Mouse (Mus musculus): Measurements from ENCODE around the gene Znrd1as. TPM values are rescaled to one million over a fixed set of nuclear protein-coding genes. Genes with fewer than 3 reads are reported as not detected.

The Znrd1as gene
- total RNA-seq (2021): 10 to 100 TPM; 16.1 to 17.2 TPM
- long read RNA-seq, experiment 1, transcript Znrd1as-201 (3 exons, 976 nt): major isoform, 5 of 14 reads
- long read RNA-seq, experiment 1, partial matches to known transcripts: 0 of 14 reads
- long read RNA-seq, experiment 1, other reads (novel, unspliced or antisense): 7 of 14 reads
- long read RNA-seq, experiment 2, transcript Znrd1as-201 (3 exons, 976 nt): major isoform, 9 of 14 reads
- long read RNA-seq, experiment 2, partial matches to known transcripts: 0 of 14 reads
- long read RNA-seq, experiment 2, other reads (novel, unspliced or antisense): 5 of 14 reads

DNA sequence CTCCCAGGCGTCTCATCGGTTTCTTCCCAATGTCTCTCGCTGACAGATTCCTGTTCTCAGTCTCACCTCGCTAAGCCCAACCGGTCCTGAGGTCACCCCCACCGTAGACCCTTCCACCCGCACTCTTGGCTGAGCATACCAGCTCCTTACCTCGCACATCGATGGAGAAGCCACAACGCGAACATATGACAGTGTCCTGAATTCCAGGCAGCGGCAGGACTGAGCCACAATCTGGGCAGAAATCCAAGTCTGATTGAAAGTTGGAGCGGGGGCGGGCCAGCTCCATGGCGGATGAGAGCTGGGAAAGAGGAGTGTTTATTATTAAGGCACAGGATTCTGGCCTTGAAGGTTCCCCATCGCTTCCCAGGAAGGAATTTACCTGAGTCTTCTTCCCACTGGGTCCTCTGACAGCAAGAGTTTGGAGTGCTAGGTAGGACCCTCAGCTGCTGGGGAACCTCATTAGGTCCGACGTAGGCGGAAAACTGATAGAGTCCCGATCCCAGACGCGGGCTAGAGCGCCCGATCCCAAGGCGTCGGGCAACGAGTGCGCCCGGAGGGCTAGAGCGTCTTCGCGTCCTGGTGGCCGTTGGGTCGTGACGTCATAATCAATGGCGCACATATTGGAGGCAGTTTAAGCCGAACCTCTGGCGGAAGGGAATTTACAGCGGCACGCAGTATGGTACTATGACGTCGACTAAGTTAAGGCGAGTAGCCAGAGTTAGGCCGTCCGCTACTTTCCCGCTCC lies at the start of gene Znrd1as, which contains the start of gene Znrd1:
Gene Znrd1as (plus strand): TSS at position 594 of the 745 bp plus-strand sequence.
Gene Znrd1 (minus strand): TSS at position 561 of the 745 bp plus-strand sequence.
- peak; percentile 88 to 91 for DNase-seq
- intact Hi-C loops (cut with DNase I): loop anchor here (5.0 kb wide), 1 partner anchor 121 kb away; the partner anchor contains the start of gene Trim26

DNA sequence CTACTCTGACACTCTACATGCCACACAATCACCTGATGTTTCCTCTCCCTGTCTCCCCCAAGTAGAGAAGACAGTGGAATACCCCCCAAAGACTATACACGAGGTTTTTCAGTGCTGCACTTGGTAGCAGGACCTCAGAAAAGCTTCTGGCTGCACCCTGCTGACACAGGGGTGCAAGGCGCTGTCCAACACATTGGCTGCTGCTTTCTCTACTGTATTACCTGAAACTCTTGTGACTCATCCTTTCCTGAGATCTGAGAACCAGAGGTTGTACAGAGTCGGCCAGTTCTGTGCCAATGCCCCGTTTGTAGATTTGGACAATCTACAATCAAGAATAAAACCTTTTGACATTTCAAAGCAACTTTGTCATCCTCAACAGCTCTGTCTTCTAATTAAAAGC lies 48.6 kb upstream of the Znrd1as start:
- intact Hi-C loops (cut with DNase I): loop anchor here (5.0 kb wide), 1 partner anchor 87 kb away; no protein-coding TSS in a partner anchor

GRCm38 (mm10) chr17:36912031-36912430 lies 46.4 kb upstream of the Znrd1as start:
- intact Hi-C loops (cut with DNase I): loop anchor here (5.0 kb wide), 1 partner anchor 85 kb away; no protein-coding TSS in a partner anchor

More for the DNA sequence above, 48.6 kb upstream of the Znrd1as start:
- no peak for DNase-seq

GRCm38 (mm10) chr17:36914108-36914507 lies 44.3 kb upstream of the Znrd1as start:
- peak in 1 of 2 experiments; percentile 47 for DNase-seq
- intact Hi-C loops (cut with DNase I): loop anchor here (5.0 kb wide), 1 partner anchor 83 kb away; no protein-coding TSS in a partner anchor

More at GRCm38 (mm10) chr17:36912031-36912430, 46.4 kb upstream of the Znrd1as start:
- DNase-seq: no peak

DNA sequence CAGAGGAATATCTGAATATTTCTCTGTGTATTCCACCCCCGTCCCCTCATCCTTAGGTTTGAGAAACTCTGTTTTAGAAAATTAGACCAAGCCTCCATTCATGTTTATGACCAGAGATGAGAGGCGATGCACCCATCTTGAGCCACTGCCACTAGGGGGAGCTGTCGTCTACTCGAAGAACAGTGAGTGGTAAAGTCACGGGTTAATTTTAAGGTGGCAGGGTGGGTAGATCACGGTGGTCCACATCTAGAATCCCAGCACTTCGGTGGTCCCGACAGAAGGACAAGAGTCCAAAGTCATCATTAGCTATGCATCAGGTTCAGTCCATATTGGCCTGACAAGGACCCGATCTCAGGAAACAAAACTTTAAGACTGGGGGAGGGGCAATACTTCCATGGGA lies 43.3 kb upstream of the Znrd1as start:
- peak in 1 of 2 experiments; percentile 18 for DNase-seq
- intact Hi-C loops (cut with DNase I): loop anchor here (5.0 kb wide), 1 partner anchor 132 kb away; the partner anchor contains the start of gene Gabbr1

- DNase-seq: no peak
- intact Hi-C loops (cut with DNase I): no loop called here
Measured at GRCm38 (mm10) chr17:36920239-36920638, 38.2 kb upstream of the Znrd1as start.

- intact Hi-C loops (cut with DNase I): no loop called here
- no peak for DNase-seq
Measured at GRCm38 (mm10) chr17:36922715-36923114, 35.7 kb upstream of the Znrd1as start.

- intact Hi-C loops (cut with DNase I): no loop called here
- DNase-seq: no peak
Measured at GRCm38 (mm10) chr17:36923491-36923890, 34.9 kb upstream of the Znrd1as start.

DNA sequence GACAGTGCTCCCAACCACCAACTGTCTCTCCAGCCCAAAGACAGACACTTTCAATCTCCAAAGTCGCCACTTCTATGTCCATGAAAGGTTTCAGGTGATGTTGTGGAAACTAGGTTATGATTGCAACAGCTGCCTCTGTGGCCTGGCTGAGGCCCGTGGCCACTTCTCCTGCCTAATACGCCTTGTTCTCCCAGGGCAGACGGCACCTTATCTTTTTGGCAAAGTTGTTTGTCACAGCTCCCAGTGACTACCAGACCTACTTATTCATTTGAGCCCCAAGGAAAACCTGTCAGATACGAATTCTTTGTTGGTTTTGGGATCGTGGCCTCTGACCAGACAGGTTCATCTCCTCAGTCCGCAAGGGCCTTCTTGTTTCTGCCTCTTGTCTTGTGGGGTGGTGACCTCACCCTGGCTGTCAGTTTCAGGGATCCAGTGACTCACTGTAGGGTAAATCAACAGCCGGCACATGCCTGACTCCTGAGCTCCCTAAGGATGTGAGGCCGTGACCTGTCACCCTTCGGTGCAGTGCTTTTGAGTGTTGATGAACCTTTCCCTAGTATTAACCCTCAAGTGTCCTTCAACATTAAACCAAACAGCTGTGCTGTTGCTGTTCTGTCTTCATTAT lies 30.8 kb upstream of the Znrd1as start:
- intact Hi-C loops (cut with DNase I): no loop called here
- DNase-seq: no peak

DNA sequence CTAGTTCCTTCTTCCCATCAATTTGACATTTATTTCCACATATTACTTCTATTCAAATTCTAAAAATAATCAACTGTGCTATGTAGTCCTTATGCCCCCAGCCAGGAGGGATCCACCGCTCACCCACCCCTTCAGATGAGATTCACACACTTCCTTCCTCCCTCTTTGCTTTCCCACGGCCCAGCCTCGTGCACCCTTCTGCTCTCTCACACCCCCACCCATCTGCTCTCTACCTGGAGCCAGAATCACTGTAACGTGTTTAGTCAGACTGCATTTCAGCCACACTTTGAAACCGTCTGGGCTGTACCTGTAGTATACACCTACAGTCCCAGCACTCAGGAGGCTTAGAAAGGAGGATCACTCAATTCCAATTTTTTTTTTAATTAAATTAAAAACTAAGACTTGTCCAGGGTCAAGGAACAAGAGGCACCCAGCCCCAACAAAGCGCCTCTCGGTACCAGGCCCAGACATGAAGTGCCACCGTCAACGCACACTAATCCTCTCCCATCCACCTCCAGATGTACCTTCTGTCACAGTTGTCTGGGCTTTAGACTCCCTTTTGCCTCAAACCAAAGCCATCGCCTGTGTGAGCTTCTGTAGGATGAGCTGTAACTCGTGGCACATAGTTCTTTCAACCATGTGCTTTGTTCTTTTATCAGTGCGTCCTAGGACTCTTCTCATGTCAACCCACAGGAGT lies 29.0 kb upstream of the Znrd1as start:
- DNase-seq: no peak
- intact Hi-C loops (cut with DNase I): no loop called here

DNA sequence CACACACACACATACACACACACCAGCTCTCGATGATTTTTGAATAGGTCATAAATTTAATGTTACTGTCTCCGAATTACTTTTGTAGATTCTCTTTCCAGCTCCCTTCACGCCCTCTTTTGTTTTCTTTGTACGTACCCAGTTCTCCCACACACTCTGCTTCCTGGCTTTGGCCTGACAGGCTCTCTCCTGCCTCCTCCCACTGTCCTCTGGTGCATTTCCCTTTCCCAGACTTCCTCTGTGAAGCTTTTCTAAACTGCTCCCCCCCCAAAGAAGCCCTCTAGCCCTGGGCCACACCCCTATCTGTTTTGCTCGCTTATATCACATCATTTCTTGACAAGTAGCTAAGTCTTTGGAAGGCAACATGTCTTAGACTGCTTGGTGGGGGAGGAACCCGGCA lies 28.2 kb upstream of the Znrd1as start:
- intact Hi-C loops (cut with DNase I): no loop called here
- DNase-seq: no peak

- DNase-seq: no peak
- intact Hi-C loops (cut with DNase I): no loop called here
Measured at GRCm38 (mm10) chr17:36931130-36931529, 27.3 kb upstream of the Znrd1as start.

DNA sequence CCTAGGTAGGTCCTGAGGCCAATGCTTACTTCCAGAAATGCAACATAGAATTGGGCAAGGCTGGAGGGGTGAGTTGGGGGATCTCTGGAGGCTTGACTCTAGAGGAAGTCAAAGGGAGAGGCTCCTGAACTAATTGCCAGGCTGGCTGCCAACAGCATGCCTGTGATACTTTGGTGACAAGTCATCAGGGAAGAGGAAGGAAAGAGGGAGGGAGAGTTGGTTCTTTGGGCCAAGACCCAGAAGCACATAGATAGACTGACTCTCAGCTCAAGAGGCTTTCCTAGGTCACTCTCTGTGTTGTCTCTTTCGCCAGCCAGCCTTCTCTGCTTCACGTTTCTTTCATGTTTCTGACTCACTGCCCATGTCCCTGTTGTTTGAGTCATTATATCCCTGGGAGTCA lies 26.6 kb upstream of the Znrd1as start:
- no peak for DNase-seq
- intact Hi-C loops (cut with DNase I): no loop called here

DNA sequence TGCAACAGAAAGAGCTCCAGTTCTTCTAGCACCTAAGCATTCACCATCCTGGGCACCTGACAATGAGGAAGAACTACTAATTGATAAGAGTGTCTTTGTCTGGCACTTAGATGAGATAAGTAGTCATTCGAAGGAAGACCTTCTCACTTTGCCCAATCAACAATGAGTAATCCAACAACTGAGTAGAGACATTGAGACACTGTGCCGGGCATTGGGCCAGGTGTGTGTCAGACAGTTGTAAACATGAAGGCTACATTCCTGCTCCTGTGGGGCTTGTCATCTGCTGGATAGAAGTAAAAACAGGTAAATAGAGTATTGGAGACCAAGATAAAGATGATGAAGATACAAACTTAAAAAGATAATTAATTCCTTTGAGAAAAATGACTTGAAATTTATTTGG lies 20.3 kb upstream of the Znrd1as start:
- intact Hi-C loops (cut with DNase I): no loop called here
- no peak for DNase-seq

DNA sequence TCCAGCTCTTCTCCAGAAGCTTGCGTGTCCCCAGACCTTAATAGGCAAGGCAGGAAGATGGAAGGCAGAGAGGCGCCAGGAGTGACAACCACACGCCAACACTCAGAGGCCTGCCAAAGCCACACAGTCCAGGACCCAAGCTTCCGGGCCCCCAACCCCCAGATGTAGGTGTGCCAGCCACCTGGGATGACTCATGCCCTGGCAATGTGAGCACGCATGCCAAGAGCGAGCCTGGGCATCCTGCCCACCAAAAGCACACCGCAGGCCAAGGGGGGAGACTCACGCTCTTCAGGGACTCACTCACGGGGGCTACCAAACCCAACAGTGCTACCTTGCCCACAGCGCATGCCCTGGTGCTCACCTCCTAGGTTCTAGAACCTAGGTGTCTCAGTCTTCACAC lies 16.0 kb upstream of the Znrd1as start:
- intact Hi-C loops (cut with DNase I): no loop called here
- DNase-seq: peak in 1 of 2 experiments; percentile 19

DNA sequence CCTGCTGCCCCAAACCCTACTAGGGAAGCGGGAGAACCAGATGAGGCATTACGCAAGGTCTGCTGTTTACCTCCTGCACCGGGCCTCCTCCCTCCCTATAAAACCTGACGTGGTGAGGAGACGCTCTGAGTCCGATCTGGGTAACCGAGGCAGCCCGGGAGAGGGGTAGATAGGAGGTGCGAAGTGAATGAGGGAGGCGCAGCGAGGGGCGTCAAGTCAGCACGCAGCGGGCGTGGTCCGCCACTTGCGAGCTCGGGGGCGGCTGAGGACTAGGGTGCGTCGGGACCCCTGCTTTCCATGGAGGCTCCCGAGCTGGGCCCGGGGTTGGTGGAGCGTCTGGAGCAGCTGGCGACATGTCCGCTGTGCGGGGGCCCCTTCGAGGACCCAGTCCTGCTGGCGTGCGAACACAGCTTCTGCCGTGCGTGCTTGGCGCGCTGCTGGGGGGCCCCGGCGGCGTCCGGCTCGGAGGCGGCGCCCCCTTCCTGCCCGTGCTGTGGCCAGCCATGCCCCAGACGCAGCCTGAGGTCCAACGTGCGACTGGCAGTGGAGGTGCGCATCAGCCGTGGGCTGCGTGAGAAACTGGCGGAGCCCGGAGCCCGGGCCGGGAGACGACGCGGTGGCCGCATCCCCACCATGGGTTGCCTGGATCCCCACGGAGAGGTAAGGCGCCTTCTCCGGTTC lies 15.5 kb upstream of the Znrd1as start, which contains the start of gene Rnf39:
Gene Rnf39 (plus strand): TSS at position 128 of the 681 bp plus-strand sequence.
- DNase-seq: no peak
- intact Hi-C loops (cut with DNase I): no loop called here

DNA sequence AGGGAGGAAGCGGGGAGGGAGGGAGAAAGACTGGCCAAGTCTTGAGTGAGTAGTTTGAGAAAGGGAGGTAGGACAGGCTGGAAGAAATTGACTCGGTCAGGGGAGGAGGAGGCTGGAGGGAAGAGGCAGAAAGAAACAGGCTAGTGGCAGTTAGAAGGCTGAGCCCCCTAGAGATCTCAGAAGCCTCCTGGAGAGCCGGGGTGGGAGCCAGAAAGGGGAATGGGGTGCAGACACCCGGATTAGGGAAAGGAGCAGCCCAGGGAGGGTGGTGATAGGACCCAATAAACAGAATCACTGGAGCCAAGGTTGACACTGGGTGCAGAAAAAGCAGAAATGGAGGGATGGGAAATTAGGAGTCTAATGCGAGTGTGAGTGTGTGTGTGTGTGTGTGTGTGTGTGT lies 14.7 kb upstream of the Znrd1as start:
- no peak for DNase-seq
- intact Hi-C loops (cut with DNase I): no loop called here

GRCm38 (mm10) chr17:36944121-36944775 lies 14.1 kb upstream of the Znrd1as start:
- intact Hi-C loops (cut with DNase I): no loop called here
- DNase-seq: no peak
